Mouse (Mus musculus): ENCODE data around the gene Cers5. TPM values are rescaled to one million over a fixed set of nuclear protein-coding genes. Genes with fewer than 3 reads are reported as not detected.

Gene Cers5
- polyA plus RNA-seq (2017; shearing (Covaris generic)): 10 to 100 TPM; 86.7 to 92.1 TPM

GRCm38 (mm10) chr15:99772881-99772924 is at the start of gene Cers5:
Gene Cers5, minus strand, starts transcription at chr15:99772885.

GRCm38 (mm10) chr15:99725341-99726155 is 47.1 kb downstream of the Cers5 start, which contains the start of gene Cox14:
Gene Cox14, plus strand, starts transcription at chr15:99725618.

GRCm38 (mm10) chr15:99717386-99718334 is 55.0 kb downstream of the Cers5 start, which contains the start of gene Gpd1:
Gene Gpd1, plus strand, starts transcription at chr15:99717515.

GRCm38 (mm10) chr15:99705440-99706048 is 67.1 kb downstream of the Cers5 start, which contains the start of gene Gm17349:
Gene Gm17349, minus strand, starts transcription at chr15:99705490.

DNA sequence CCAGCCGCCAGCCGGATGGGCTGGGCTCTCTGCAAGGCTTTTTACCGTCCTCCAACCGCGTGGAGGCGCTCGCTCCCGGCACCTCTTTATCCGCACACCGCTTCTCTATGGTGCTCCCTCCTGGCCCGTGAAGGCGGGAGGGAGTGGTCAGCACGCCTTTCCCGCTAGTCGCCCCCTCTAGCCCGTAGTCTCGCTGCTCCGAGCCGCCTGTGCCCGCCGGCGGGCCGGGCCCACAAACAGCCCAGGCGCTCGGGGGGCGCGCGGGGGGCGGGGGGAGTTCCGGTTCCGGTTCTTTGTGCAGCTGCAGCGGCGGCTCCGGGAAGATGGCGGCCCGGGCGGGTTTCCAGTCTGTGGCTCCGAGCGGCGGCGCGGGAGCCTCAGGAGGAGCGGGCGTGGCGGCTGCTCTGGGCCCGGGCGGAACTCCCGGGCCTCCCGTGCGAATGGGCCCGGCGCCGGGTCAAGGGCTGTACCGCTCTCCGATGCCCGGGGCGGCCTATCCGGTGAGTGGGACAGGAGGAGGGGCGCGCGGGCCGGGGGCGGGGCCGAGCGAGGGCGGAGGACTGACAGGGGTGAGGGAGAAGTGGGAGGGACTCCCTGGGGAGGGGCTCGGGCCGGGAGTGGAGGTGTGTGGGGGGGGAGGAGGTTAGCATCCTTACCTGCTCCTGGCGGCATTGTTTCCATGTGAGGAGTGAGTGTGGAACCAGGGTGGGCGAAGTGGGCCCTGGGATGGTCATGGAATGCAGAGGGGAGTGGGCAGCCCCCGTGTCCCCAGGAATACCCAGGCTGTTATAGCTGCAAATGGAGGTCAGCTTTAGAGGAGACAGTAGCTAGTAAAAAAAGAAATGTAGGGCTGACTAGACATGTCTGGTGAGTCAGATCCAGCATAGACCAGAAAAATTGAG is 70.4 kb downstream of the Cers5 start, which contains the start of gene Smarcd1:
TSS of gene Smarcd1 (plus strand) at position 131 of the 902 bp plus-strand sequence.

Other genes with a start within 250 kb of the Cers5 start
- under 1 TPM; 0.01 to 0.20 TPM for gene Faim2, start 244.7 kb downstream of the Cers5 start, polyA plus RNA-seq (2017; shearing (Covaris generic))
- gene Aqp2, start 193.8 kb downstream of the Cers5 start, polyA plus RNA-seq (2017; shearing (Covaris generic)): not detected
- not detected for gene Aqp5, start 182.1 kb downstream of the Cers5 start, polyA plus RNA-seq (2017; shearing (Covaris generic))
- gene Aqp6, start 171.5 kb downstream of the Cers5 start, polyA plus RNA-seq (2017; shearing (Covaris generic)): not detected
- gene Racgap1, start 121.2 kb downstream of the Cers5 start, polyA plus RNA-seq (2017; shearing (Covaris generic)): 10 to 100 TPM; 59.3 to 62.7 TPM
- under 1 TPM; 0.07 to 0.63 TPM for gene Asic1, start 102.5 kb downstream of the Cers5 start, polyA plus RNA-seq (2017; shearing (Covaris generic))
- gene Smarcd1, start 70.8 kb downstream of the Cers5 start, polyA plus RNA-seq (2017; shearing (Covaris generic)): 10 to 100 TPM; 31.0 to 40.1 TPM
- not detected for gene Gm17349, start 67.4 kb downstream of the Cers5 start, polyA plus RNA-seq (2017; shearing (Covaris generic))
- gene Gpd1, start 55.4 kb downstream of the Cers5 start, polyA plus RNA-seq (2017; shearing (Covaris generic)): under 1 TPM; 0.14 to 0.36 TPM
- 100 to 1,000 TPM; 133 to 166 TPM for gene Cox14, start 47.3 kb downstream of the Cers5 start, polyA plus RNA-seq (2017; shearing (Covaris generic))
- gene Lima1, start 102.6 kb upstream of the Cers5 start, polyA plus RNA-seq (2017; shearing (Covaris generic)): 1 to 10 TPM; 1.2 to 1.4 TPM
- gene Fam186a, start 194.2 kb upstream of the Cers5 start, polyA plus RNA-seq (2017; shearing (Covaris generic)): not detected
- gene Larp4, start 197.2 kb upstream of the Cers5 start, polyA plus RNA-seq (2017; shearing (Covaris generic)): 10 to 100 TPM; 50.3 to 58.5 TPM